Mouse (Mus musculus) stomach, embryonic 14.5 days (tissue): ENCODE measurements around the gene Prr7. TPM values are rescaled to one million over a fixed set of nuclear protein-coding genes. Genes with fewer than 3 reads are reported as not detected.
A peak's percentile ranks its signal among the peaks of the same experiment; 100 is the strongest.

ENCODE experiments used
- ATAC-seq: fragments of 200-750 bp; cut with Nextera tagmentation; 2 replicates; pipeline ENCODE4 v1.8.0; 2017; ENCODE audit warnings: low read depth, moderate TSS enrichment; ENCODE audit not compliant: insufficient number of reproducible peaks, insufficient read depth, low FRiP score
- H3K27ac ChIP-seq: fragments of 300-500 bp; sonication (generic); 2 replicates; pipeline ENCODE4 v1.5.1; 2014; ENCODE audit warnings: mild to moderate bottlenecking, low read length, moderate library complexity, mixed read lengths
- H3K27me3 ChIP-seq: fragments of 300-500 bp; sonication (generic); 2 replicates; pipeline ENCODE4 v1.6.1; 2014; ENCODE audit warnings: low read length, control low read depth, mixed read lengths; ENCODE audit not compliant: control insufficient read depth, insufficient read depth
- H3K36me3 ChIP-seq: fragments of 300-500 bp; sonication (generic); 2 replicates; pipeline ENCODE4 v1.6.1; 2014; ENCODE audit warnings: mild to moderate bottlenecking, control low read depth, low read length, moderate library complexity, mixed read lengths; ENCODE audit not compliant: control insufficient read depth, insufficient read depth
- H3K4me1 ChIP-seq: fragments of 300-500 bp; sonication (generic); 2 replicates; pipeline ENCODE4 v1.6.1; 2014; ENCODE audit warnings: low read length, control low read depth, mixed read lengths; ENCODE audit not compliant: control insufficient read depth, insufficient read depth
- H3K4me2 ChIP-seq: fragments of 300-500 bp; sonication (generic); replicated peaks from 2 replicates; pipeline ENCODE4 v1.6.1; 2014; ENCODE audit warnings: low read depth, low read length, control low read depth
- H3K4me3 ChIP-seq: fragments of 300-500 bp; sonication (generic); 2 replicates; pipeline ENCODE4 v1.5.1; 2014; ENCODE audit warnings: low read depth, low read length, control low read depth
- H3K9ac ChIP-seq: fragments of 300-500 bp; sonication (generic); replicated peaks from 2 replicates; pipeline ENCODE4 v1.6.1; 2014; ENCODE audit warnings: low read depth, mild to moderate bottlenecking, control low read depth, low read length, moderate library complexity, mixed read lengths
- H3K9me3 ChIP-seq: fragments of 300-500 bp; sonication (generic); 2 replicates; pipeline ENCODE4 v1.6.1; 2016; ENCODE audit warnings: low read depth, low read length, control low read depth; ENCODE audit not compliant: control insufficient read depth
- WGBS: fragments of 180-500 bp; shearing (Covaris S2); extraction: QIAGEN DNeasy Blood & Tissue Kit; methylation state at CpG from one replicate; pipeline ENCODE4 v1.1.7; 2014; 5-methylcytosine and 5-hydroxymethylcytosine counted together
- polyA plus RNA-seq: library from polyadenylated mRNA; unstranded; fragments of >200 nt; fragmentation: Nextera tagmentation; extraction: Ambion mirVana; gene quantifications from 2 replicates; pipeline ENCODE4 v1.2.1, GENCODE M21; 2014

The Prr7 gene
- polyA plus RNA-seq, 1 experiment from 2014 or later = 1.4 TPM

- peaks cover 8% of the 10 kb centered on the region; the same call in 1 of the 2 replicates for H3K4me1 ChIP-seq
- peaks cover 25% of the 10 kb centered on the region for H3K36me3 ChIP-seq
- no peaks in the 10 kb centered on the region for H3K27me3 ChIP-seq
- WGBS = under 1% methylated on average over 43 of the region's 54 CpGs
- ATAC-seq = peak; percentile 64; the same call in 1 of the 2 replicates
- peak overlapping the region; percentile 46 for H3K9ac ChIP-seq
- H3K27ac ChIP-seq = peak overlapping the region; percentile 56; the same call in 1 of the 2 replicates
- no peaks in the 10 kb centered on the region for H3K9me3 ChIP-seq
- H3K4me3 ChIP-seq = peak overlapping the region; percentile 55
- H3K4me2 ChIP-seq = peak overlapping the region; percentile 100
These were observed 7.2 kb downstream of the Prr7 start for GRCm38 (mm10) chr13:55471156-55471818.

GRCm38 (mm10) chr13:55471819-55472131 lies 7.7 kb downstream of the Prr7 start:
- H3K9ac ChIP-seq = peak overlapping the region; percentile 46
- no peaks in the 10 kb centered on the region for H3K9me3 ChIP-seq
- peaks cover 8% of the 10 kb centered on the region; the same call in 1 of the 2 replicates for H3K4me1 ChIP-seq
- peak overlapping the region; percentile 100 for H3K4me2 ChIP-seq
- H3K4me3 ChIP-seq = peak overlapping the region; percentile 55
- under 1% methylated on average over 31 of the region's 31 CpGs for WGBS
- H3K27ac ChIP-seq = peak overlapping the region; percentile 56; the same call in 1 of the 2 replicates
- no peaks in the 10 kb centered on the region for H3K27me3 ChIP-seq
- 0 out of 2 replicates have a peak, but pooled peaks have one; percentile 17 for ATAC-seq
- peaks cover 30% of the 10 kb centered on the region for H3K36me3 ChIP-seq

GRCm38 (mm10) chr13:55472132-55473022 lies 8.3 kb downstream of the Prr7 start:
- peaks cover 36% of the 10 kb centered on the region for H3K36me3 ChIP-seq
- ATAC-seq = peak; percentile 35
- under 1% methylated on average over 100 of the region's 103 CpGs for WGBS
- H3K4me1 ChIP-seq = peaks cover 8% of the 10 kb centered on the region; the same call in 1 of the 2 replicates
- peak overlapping the region; percentile 55 for H3K4me3 ChIP-seq
- H3K9me3 ChIP-seq = no peaks in the 10 kb centered on the region
- H3K27me3 ChIP-seq = no peaks in the 10 kb centered on the region
- H3K27ac ChIP-seq = peak overlapping the region; percentile 61; the same call in 1 of the 2 replicates
- H3K9ac ChIP-seq = peak overlapping the region; percentile 46
- peak overlapping the region; percentile 100 for H3K4me2 ChIP-seq

GRCm38 (mm10) chr13:55473076-55473831 lies 9.2 kb downstream of the Prr7 start:
- peak overlapping the region; percentile 55 for H3K4me3 ChIP-seq
- ATAC-seq = no peak
- WGBS = 27% methylated on average over 18 of the region's 18 CpGs
- H3K36me3 ChIP-seq = peaks cover 40% of the 10 kb centered on the region
- peak overlapping the region; percentile 100 for H3K4me2 ChIP-seq
- H3K27ac ChIP-seq = peak overlapping the region; percentile 61; the same call in 1 of the 2 replicates
- no peaks in the 10 kb centered on the region for H3K27me3 ChIP-seq
- peak overlapping the region; percentile 46 for H3K9ac ChIP-seq
- no peaks in the 10 kb centered on the region for H3K9me3 ChIP-seq
- peaks cover 8% of the 10 kb centered on the region; the same call in 1 of the 2 replicates for H3K4me1 ChIP-seq

- no peaks in the 10 kb centered on the region for H3K9me3 ChIP-seq
- WGBS = 71% methylated on average over 11 of the region's 11 CpGs
- H3K4me1 ChIP-seq = peaks cover 8% of the 10 kb centered on the region; the same call in 1 of the 2 replicates
- no peak overlapping the region for H3K4me2 ChIP-seq
- H3K36me3 ChIP-seq = peaks cover 45% of the 10 kb centered on the region
- H3K27ac ChIP-seq = no peak overlapping the region
- no peak overlapping the region for H3K4me3 ChIP-seq
- H3K9ac ChIP-seq = no peak overlapping the region
- H3K27me3 ChIP-seq = no peaks in the 10 kb centered on the region
- no peak for ATAC-seq
These were observed 9.9 kb downstream of the Prr7 start for GRCm38 (mm10) chr13:55473961-55474360.

GRCm38 (mm10) chr13:55474621-55475069 lies 10.6 kb downstream of the Prr7 start:
- Histone ChIP-seq H3K4me1 (peaks cover 8% of the 10 kb centered on the region; the same call in 1 of the 2 replicates), H3K27me3 (no peaks in the 10 kb centered on the region), H3K4me3 (no peak overlapping the region), H3K9ac (no peak overlapping the region), H3K36me3 (peaks cover 50% of the 10 kb centered on the region), H3K4me2 (no peak overlapping the region), H3K9me3 (no peaks in the 10 kb centered on the region), H3K27ac (no peak overlapping the region)
- ATAC-seq = no peak
- WGBS = 50% methylated on average over 5 of the region's 5 CpGs

- WGBS = 86% methylated on average over 5 of the region's 5 CpGs
- no peaks in the 10 kb centered on the region for H3K9me3 ChIP-seq
- no peaks in the 10 kb centered on the region for H3K27me3 ChIP-seq
- peaks cover 8% of the 10 kb centered on the region; the same call in 1 of the 2 replicates for H3K4me1 ChIP-seq
- H3K9ac ChIP-seq = no peak overlapping the region
- no peak overlapping the region for H3K4me3 ChIP-seq
- H3K4me2 ChIP-seq = no peak overlapping the region
- ATAC-seq = no peak
- H3K27ac ChIP-seq = no peak overlapping the region
- H3K36me3 ChIP-seq = peaks cover 61% of the 10 kb centered on the region
These were observed 11.7 kb downstream of the Prr7 start for GRCm38 (mm10) chr13:55475750-55476149.

GRCm38 (mm10) chr13:55476256-55476655 lies 12.2 kb downstream of the Prr7 start:
- WGBS = 92% methylated on average over 8 of the region's 8 CpGs

More at GRCm38 (mm10) chr13:55476256-55476655, 12.2 kb downstream of the Prr7 start:
- H3K27ac ChIP-seq = no peak overlapping the region
- no peak overlapping the region for H3K4me3 ChIP-seq
- H3K4me1 ChIP-seq = peaks cover 5% of the 10 kb centered on the region; the same call in 1 of the 2 replicates
- peaks cover 65% of the 10 kb centered on the region for H3K36me3 ChIP-seq
- no peaks in the 10 kb centered on the region for H3K27me3 ChIP-seq
- no peaks in the 10 kb centered on the region for H3K9me3 ChIP-seq
- ATAC-seq = no peak
- H3K4me2 ChIP-seq = no peak overlapping the region
- no peak overlapping the region for H3K9ac ChIP-seq
